Mouse (Mus musculus) adipocyte (in vitro differentiated cells): ENCODE results near the gene Rabep1.
A peak's percentile ranks its signal among the peaks of the same experiment; 100 is the strongest.
"Not testable (repeated sequence)": the region's sequence is repeated elsewhere in the genome, so short reads cannot be mapped to it uniquely, and the experiment has no call there.

ENCODE experiments used
- DNase-seq: peaks from one replicate; pipeline ENCODE4 v3.0.0-alpha.2; 2016; ENCODE audit warnings: low spot score

Rabep1 gene

DNA sequence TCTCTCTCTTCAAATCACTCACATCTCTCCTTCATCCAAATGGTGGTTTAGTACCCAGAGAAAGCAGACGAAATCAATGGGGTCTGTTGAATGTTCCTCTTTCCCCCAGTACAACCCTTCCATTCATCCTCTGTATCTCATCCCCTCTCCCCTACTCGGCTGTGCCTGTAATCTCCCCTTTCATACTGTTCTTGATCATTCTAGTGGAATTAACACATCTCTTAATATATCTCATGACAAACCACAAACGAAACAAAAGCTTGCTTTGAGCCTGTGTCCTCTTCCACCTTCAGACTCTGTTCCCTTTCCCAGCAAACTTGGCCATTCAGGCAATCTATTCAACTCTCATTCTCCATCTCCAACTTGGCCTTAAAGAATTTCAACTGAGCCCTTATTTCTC lies 13.4 kb upstream of the Rabep1 start:
- no peak for DNase-seq

DNA sequence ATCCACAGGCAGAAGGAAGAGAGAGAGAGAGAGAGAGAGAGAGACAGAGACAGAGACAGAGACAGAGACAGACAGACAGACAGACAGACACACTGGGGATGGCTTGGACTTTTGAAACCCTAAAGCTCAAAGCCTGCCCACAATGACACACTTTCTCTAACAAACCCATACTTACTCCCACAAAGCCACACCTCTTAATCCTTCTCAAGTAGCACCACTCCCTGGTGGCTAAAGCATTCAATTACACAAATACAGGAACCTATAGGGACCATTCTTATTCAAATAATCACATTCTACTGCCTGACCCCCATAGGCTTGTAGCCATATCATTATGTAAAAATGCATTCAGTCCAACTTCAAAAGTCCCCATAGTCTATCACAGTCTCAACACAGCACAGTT lies 11.2 kb upstream of the Rabep1 start:
- DNase-seq, result no peak

DNA sequence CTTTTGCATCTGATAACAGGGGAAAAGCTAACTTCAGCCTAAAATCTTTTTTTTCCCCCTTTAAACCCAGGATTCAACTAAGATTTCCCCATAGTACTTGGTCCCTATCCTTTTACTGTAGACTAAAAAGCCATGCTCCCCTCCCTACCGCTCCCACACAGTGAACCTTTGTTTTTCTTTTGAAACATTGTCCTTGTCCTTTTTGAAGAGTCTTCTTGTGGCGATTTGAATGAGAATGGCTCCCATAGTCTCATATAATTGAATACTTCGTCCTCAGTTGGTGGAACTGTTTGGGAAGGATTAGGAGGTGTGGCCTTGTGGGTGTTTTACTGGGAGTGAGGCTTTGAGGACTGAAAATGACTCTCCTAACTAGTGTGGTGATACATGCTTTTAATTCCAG lies 10.7 kb upstream of the Rabep1 start:
- DNase-seq, result no peak

DNA sequence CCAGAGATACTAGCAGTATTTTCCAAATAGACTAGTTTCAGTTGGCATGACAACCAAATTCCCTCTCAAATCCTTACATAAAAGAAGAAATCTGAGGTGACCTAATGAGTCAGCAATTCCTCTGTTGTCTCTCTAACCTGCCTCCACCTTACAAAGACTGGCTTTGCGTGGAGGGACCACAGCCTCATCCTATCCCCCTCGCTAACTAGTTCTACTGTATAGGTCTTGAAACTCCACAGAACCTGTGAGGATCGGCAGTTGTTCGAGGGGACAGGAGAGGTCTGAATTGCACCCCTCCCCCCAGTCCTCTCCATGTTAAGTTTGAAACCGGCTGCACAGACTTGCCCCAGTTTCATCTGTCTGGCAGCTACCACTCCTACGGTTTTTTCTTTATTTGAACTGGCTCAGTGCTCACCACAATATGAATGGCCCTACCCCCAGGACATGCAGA lies 9.2 kb upstream of the Rabep1 start:
- DNase-seq, result no peak

DNA sequence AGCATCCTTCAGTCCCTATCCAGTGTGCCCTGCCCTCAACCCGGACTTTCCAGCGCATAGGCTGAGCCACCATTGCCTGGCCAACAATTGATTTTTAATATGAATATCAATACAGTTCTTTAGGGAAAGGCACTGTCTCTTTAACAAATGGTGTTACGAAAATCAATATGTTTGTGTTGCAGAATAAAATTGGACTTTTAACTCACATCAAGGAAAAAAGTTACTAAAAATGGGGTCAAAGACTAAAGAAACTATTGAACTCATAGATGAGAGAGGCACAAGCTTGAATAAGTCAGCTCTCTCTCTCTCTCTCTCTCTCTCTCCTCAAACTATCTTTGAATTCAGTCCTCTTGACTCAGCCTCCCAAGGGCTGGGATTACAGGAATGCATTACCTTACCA lies 7.5 kb upstream of the Rabep1 start:
- no peak for DNase-seq

DNA sequence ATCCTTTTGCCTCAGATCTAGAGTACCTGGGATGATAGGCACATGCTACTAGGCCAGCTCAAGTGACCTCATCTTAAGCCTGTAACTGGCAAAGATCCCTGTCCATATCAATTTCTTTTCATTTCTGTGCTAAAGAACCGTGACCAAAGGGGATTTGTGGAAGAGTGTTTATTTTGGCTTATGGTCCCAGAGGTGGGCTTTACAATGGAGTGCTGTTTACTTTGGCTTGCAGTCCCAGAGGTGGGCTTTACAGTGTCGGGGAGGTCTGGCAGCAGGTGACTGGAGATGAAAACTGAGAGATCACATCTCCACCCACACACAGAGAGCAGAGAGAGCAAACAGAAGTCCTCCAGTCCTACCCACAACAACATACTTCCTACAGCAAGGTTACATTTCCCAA lies 6.0 kb upstream of the Rabep1 start:
- no peak for DNase-seq

DNA sequence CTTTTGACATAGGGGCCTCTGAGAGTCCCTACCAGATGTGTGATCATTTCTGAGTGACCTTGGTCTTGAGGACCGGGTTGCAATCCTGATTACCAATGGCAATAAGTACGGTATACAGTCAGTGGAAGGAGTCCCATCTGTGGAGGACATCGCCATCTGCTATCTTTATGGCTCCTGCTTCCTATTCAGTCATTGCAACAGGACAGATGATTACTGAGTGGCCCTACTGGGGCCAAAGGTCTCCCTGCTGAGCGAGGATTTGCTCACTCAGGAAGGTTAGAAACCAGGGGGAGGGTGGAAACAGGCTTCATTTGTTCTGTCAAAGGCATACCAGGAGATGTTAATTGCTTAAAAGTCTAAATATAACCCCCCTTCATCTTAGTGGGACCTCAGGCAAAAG lies 1.6 kb upstream of the Rabep1 start:
- no peak for DNase-seq

DNA sequence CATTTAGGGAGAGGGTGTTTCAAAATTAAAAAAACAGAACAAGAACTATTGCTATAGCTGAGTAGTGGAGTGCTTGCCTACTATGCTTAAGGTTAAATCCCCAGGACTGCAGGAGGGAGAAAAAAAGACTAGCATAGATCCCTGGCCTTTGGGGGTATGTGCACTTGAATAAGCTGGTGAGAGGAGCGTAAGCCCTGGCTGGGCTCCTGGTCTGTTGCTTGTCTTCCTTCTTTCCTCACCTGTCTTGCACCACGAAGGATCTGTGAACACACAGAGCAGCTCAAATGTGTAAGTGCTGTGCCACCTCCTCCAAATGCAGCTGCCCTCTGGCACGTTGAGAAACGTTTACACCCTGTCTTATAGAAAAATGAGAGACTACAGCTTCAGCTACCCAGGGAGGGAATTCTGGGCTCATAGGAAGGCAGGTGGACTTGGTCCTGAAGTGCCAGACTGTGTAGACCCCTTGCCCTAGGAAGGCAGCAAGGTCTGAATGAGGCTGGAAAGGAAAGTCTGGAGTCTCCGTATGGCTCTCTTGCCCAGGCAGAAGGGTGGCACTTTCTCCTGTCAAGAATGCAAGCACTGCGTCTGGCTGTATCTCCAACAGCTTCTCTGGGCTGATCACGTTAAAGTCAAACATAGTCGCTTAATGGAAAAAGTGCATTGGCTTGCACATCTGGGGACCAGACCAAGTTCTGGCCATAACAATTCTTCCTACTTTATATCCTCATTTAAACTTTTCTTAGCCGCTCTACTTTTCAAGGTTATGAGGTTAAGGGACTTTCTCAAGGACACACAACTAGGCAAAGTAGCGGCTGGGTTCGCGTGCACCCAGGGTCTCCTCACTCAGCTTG lies 652 bp upstream of the Rabep1 start:
- peak; percentile 39 for DNase-seq

DNA sequence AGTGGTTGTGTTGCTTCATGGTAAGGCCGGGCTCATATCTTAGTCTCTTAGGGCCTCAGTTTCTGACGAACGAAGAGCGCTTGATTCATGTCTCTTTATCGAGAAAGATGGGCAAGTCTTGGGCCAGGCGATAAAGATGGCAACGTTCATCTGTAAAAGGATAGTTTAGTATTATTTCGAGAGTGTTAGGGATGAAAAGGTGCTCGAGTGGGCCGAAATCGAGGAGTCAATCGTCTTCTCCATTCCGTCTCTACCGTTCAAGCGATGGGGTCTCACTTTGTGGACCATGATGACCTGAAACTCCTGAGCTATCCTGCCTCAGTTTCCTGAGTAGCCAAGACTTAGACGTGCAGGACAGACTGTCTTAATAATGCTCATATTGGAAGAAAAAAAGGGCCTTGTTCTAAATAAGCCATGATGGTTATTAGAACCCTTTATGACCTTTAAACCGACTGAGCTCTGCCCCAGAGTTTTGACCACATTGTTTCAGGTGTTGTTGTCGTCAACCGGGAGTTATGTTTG lies 940 bp downstream of the Rabep1 start:
- no peak for DNase-seq

DNA sequence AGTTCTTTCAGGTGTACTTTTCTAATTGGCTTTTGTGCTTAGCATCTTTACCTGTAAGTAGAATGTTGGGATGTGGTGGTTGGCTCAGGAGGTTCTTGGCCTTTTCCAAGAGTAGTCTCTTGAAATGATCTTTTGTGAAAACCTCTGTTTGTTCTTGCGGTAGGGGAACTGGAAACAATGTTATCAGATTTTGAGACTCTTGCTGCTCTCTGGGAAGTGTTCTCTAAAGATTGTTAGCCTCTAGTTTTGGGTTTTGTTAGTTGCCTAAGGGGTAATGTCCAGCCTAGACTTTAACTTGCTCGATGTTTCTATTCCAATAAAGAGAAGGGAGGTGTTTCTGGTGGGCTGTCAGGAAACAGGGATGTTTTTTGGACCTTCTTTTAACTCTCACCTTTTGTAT lies 1.5 kb downstream of the Rabep1 start:
- no peak for DNase-seq

DNA sequence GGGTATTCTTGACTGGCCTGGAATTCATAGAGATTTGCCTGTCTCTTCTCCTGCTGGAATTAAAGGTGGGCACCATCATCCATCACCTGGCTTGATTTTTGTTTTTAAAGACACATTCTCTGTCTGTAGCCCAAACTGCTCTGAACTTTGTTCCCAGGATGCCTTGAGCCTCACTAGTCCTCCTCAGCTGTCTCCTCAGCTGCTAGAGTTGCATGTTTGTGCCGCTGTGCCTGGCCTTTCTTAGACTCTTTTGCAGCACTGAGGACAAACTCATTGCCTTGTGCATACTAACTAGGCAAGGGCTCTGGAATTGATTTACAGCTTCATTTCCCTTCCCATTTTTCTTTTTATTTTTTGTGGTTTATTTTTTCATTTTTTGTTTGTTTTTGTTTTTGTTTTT lies 15.8 kb downstream of the Rabep1 start:
- no peak for DNase-seq

DNA sequence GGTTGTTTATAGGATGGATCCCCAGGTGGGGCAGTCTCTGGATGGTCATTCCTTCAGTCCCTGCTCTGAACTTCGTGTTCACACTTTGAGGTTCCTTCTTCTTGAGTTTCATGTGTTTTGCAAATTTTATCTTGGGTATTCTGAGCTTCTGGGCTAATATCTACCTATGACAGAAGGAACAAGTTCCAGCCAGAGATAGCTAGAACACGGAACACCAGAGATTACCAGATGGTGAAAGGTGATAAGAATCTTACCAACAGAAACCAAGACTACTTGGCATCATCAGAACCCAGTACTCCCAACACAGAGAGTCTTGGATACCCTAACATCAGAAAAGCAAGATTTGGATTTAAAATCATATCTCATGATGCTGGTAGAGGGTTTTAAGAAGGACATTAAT lies 18.6 kb downstream of the Rabep1 start:
- DNase-seq, result not testable (repeated sequence)

DNA sequence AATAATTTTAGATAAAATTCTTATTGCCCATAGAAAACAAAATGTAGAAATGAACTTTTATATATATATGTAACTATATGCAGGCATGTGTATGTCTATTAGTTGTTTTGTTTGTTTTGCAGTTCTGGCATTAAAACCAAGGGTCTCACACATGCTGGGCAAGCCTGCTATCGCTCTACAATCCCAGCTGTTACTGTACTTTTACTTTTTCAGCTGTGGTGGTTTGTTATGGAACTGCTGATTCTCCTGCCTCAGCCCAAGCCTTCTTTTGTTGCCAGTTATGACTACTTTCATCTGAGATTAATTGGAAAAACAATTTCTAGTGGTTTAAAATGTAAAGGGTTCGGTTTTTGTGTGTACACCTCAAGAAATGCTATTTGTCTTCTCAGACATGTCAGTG lies 20.6 kb downstream of the Rabep1 start:
- DNase-seq, result no peak

DNA sequence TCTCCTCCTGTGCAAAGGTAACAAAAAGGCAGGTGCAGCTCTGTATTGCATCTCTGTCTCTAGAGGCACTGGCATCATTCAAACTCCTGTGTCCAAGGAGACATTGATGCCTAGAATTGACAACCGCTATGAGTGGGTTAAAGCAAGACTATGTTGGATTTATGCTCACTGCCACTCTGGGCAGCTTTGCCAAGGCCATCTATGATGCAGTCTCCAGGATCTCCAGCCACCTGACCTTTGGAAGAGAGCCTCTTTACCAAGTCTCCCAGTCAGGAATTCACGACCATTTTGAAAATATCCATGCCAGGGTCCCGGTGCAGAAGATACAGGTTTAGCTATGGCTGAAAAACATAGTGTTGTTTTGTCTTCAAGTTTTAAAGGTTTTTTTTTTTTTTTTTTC lies 24.7 kb downstream of the Rabep1 start:
- DNase-seq, result no peak

DNA sequence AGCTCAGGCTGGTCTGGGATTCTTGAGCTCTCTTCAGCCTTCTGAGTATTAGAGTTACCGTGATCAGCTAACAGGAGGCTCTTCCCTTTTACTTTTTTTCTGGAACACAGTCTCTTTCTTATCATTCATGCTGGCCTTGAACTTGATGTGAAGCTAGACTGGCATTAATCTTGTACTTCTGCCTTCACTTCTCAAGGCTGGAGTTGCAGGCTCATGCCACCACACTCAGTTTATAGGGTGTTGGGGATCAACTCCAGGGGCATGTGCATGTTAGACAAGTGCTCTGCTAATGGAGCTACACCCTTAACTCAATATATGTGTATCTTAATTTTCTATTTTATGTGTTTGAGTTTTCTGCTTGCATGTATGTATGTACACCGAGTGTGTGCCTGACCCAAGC lies 25.2 kb downstream of the Rabep1 start:
- no peak for DNase-seq

DNA sequence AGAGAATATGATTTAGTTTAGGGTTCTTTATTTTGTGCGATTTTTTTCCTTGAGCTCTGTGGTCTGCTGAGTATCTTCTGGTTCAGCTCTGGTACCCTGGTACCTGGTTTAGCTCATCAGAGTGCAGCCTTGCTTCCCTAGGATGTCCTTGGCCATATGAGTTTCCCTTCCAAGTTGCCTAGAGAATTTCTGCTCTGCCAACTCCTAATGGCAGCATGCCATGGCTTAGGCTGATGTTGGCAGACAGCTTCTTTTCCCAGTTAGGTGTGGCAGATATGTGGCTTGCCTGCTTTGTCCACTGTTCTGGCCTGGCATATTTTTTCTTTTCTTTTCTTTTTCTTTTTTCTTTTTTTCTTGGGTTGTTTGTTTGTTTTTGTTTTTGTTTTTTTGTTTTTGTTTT lies 25.8 kb downstream of the Rabep1 start:
- DNase-seq, result peak; percentile 80

DNA sequence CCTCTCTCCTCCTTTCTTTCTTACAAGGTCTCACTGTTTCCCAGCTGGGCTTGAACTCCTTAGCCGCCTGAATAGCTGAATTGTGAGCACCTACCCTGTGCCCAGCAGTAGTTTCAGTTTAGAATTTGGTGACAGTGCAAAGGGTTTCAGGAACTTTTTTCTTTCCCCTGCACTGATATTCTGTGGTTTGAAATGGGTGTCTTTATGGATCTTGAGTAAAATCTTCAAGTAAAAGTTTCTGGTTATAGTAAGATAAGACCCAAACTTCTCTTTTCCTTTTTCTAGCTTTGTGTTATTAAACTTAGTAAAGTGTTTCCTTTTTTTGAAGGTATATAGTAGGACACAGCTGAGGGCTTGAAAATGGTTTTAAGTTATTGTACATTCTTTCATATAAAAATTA lies 26.5 kb downstream of the Rabep1 start:
- no peak for DNase-seq

DNA sequence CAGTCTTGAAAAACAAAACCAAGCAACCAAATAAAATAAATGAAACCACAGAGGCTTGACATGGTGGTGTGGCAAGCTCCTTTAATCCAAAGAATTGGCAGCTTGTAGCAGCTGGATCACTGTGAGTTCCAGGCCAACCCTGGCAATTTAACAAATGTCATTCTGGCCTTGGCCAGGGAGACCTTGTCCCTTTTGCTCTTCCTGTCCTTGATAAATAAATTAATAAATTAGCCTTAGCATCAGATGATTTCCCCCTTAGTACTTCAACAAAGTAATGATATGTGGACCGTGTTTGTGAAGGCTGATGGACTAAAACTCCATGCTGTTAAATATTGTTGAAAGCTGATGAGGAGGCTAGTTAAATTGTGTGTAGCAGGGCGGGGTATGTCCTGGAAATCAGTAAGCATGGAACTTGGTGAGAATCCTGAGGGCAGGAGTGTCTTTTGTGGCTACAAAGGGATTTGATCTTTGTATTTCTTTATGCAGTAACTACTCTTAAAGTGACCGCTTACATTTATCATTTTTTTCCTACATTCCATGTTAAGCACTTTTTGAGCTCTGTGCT lies 27.3 kb downstream of the Rabep1 start:
- peak; percentile 57 for DNase-seq

DNA sequence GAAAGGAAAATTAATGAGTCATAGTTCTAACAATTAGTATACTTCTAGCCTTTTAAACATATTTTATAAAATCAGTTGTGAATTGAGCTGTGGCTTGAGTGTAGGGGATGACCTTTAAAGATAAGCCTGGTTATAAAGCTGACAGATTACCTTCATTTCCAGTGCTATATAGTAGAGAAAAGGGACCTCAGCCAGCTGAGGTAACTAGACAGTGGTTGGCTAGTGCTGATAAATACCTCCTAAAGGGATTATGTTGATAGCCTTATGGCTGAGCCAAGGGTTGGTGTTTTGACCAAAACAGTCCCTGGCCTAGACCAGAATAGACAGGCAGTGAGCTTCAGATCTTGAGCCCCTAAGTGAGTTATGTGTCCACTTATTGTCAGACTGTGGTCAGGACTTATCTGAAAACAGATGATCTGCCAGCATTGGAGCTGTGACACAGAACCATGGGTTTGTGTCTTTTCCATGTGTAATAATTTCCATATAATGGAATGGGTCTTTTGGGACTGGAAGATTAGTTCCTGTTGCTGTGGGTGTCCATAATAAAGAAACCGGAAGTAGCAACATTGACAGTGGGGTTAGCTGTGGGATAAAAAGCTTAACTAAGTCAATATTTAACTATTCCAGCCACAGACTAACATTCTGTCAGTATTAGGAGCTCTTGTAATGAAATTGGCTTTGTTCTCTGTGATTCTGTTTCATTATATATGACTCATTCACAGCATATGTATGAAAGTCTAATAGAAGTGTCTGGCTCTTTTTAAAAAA lies 29.5 kb downstream of the Rabep1 start:
- DNase-seq, result no peak

DNA sequence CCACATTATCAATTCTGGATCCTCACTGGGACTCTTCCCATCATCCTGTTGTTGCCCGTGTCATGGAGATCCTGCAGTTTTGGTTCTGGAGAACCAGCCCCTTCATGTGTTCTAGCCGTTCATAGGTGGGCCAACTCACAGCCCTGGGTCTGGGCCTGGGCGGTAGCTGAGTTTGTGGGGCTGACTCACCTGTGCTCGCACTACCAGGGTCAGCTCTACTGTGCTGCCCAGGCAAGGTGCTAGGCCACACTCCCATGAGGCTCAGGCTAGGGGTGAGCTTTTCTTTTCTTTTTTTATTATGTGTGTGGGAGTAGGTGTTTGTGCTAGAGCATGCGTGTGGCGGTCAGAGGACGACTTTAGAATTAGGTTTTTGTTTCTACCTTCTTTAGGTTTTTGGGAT lies 33.1 kb downstream of the Rabep1 start:
- DNase-seq, result no peak

DNA sequence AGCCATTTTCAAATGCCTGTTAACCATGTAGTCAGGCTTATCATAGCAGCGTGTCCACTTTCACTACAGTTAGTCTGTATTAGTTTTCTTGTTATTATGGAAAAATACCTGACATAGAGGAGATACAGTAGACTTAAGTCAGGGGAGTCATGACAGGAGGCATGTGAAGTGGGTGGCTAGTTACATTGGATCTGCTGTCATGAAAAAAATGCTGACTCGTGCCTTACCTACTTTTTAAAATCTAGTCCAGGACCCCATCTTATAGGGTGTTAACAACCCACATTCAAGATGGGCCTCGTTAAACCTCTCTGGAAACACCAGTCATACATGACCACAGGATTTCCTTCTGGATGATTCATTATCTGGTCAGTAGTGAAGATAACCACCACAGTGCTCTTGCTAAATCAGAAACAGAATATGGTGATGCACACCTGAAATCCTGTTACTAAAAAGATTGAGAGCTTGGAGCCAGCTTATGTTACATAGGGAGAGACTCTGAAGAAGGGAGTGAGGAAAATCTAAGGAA lies 38.4 kb downstream of the Rabep1 start:
- no peak for DNase-seq

DNA sequence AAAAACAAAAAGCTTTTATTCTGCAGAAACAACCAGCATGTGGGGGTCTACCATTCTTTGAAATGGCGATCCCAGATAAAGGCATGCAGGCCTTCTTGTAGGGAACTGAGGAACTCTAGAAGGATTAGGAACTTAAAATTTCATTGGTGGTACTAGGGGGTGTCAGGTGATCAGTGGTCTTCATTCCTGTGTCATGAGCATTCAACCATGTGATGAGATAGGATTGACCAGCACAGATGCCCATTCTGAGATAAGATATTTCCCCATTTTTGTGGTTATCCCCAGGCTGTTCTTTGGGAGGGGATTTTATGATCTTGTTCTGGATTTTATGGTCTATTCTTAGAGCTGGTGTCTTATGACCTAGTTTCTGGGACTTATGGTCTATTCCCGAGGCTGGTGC lies 46.1 kb downstream of the Rabep1 start:
- no peak for DNase-seq

DNA sequence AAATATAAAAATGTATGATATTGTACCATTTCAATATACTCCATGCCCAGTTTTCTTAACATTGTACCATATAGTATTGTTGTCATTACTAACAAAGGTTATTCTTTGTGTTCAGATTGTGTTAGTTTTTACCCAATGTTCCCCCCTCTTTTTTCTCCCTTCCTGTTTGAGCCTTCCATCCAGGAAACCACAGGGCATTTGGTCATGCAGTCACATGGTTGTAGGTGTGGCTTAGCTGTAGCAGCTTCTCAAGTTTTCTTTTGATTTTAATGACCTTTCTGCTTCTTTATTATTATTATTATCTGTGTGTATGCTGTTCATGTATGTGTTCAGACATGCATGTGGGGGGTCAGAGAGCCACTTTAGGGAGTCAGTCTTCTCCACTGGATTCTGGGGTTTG lies 47.0 kb downstream of the Rabep1 start:
- no peak for DNase-seq
